21 mouse cellular contexts compared by ENCODE assay signal in genomic region chr1:57665724-57666123, GRCm38 (mm10).
DNase-seq lines count a peak whose midpoint lies in the region; ATAC-seq and TF ChIP-seq lines count a peak whose summit lies in the region.
"Had no signal": no experiment of that assay in that cellular context is flagged by ENCODE, and none has a peak within 500 bp of the region (broad histone marks: within the 10 kb centered on the region; RNA-seq: fewer than 3 reads in every experiment).

No protein-coding gene starts in this region.

- H3K4me3 ChIP-seq in embryonic facial prominence, embryonic 14.5 days (ENCODE audit: low read depth, low read length) = no peak overlapping the region
- no peak overlapping the region for H3K4me3 ChIP-seq in embryonic facial prominence, embryonic 10.5 days
- H3K4me3 ChIP-seq in lung, embryonic 14.5 days (ENCODE audit: low read depth, low read length) = no peak overlapping the region
- H3K4me3 ChIP-seq in forebrain, postnatal 0 days (ENCODE audit: low read depth, low read length) = no peak overlapping the region
- H3K4me3 ChIP-seq: embryonic facial prominence, embryonic 15.5 days; erythroblast, embryonic 14.5 days; gastrocnemius, adult 2 months; heart, embryonic 13.5 days had no signal

- peak; percentile 6 for DNase-seq in embryonic facial prominence, embryonic 14.5 days (ENCODE audit: low spot score)
- no peak for DNase-seq in embryonic facial prominence, embryonic 10.5 days (ENCODE audit: low spot score)
- peak; percentile 29 for DNase-seq in lung, embryonic 14.5 days
- DNase-seq in lung, postnatal 10 days = no peak
- peak; percentile 45 for DNase-seq in brain, embryonic 14.5 days (ENCODE audit: low read depth)
- DNase-seq in forebrain, postnatal 0 days = peak; percentile 9
- DNase-seq in heart, adult 11 months = no peak
- DNase-seq: adrenal gland, adult 8-10 months; B cell, adult 2 months; cerebellum, adult 18-20 months; cerebellum, adult 9-11 months; cerebellum, postnatal 36 days; gastrocnemius, adult 2 months; gastrocnemius, postnatal 25 days; heart, postnatal 36 days had no signal

- H3K9ac ChIP-seq in embryonic facial prominence, embryonic 14.5 days (ENCODE audit: low read depth, low read length) = no peak overlapping the region
- no peak overlapping the region for H3K9ac ChIP-seq in lung, embryonic 14.5 days
- no peak overlapping the region for H3K9ac ChIP-seq in forebrain, postnatal 0 days
- H3K9ac ChIP-seq: embryonic facial prominence, embryonic 15.5 days; heart, embryonic 13.5 days had no signal

- no peaks in the 10 kb centered on the region for H3K9me3 ChIP-seq in embryonic facial prominence, embryonic 14.5 days (ENCODE audit: control insufficient read depth, low read length)
- H3K9me3 ChIP-seq in embryonic facial prominence, embryonic 10.5 days = no peaks in the 10 kb centered on the region
- H3K9me3 ChIP-seq in lung, embryonic 14.5 days (ENCODE audit: low read depth, low read length) = no peaks in the 10 kb centered on the region
- H3K9me3 ChIP-seq in forebrain, postnatal 0 days (ENCODE audit: low read length) = no peaks in the 10 kb centered on the region
- H3K9me3 ChIP-seq: embryonic facial prominence, embryonic 15.5 days; G1E had no signal

- ATAC-seq in embryonic facial prominence, embryonic 14.5 days (ENCODE audit: low read depth) = no peak
- ATAC-seq in lung, embryonic 14.5 days (ENCODE audit: insufficient read depth) = no peak
- peak; percentile 76; the same call in 1 of the 2 replicates for ATAC-seq in forebrain, postnatal 0 days
- ATAC-seq: CD4-positive, CD25-positive, alpha-beta regulatory T cell, adult 4 months; hindbrain, postnatal 0 days had no signal

- TF ChIP-seq POLR2A in brain, embryonic 14.5 days (IDR thresholded peaks at IDR 0.05; ENCODE audit: borderline replicate concordance, extremely low read depth, insufficient read depth, insufficient read length, poor library complexity, severe bottlenecking) = no peak

- H3K36me3 ChIP-seq in embryonic facial prominence, embryonic 14.5 days (ENCODE audit: control insufficient read depth, insufficient read depth, low read length) = no peaks in the 10 kb centered on the region
- no peaks in the 10 kb centered on the region for H3K36me3 ChIP-seq in embryonic facial prominence, embryonic 10.5 days (replicated peaks)
- H3K36me3 ChIP-seq in lung, embryonic 14.5 days (ENCODE audit: insufficient read depth) = no peaks in the 10 kb centered on the region
- H3K36me3 ChIP-seq in forebrain, postnatal 0 days (ENCODE audit: insufficient read depth) = no peaks in the 10 kb centered on the region
- H3K36me3 ChIP-seq: embryonic facial prominence, embryonic 15.5 days; G1E; heart, embryonic 13.5 days had no signal

- no peak overlapping the region for H3K27ac ChIP-seq in embryonic facial prominence, embryonic 14.5 days (replicated peaks; ENCODE audit: low read depth, low read length)
- no peak overlapping the region for H3K27ac ChIP-seq in embryonic facial prominence, embryonic 10.5 days (replicated peaks)
- H3K27ac ChIP-seq in lung, embryonic 14.5 days (ENCODE audit: low read depth) = no peak overlapping the region
- no peak overlapping the region for H3K27ac ChIP-seq in forebrain, postnatal 0 days (ENCODE audit: low read depth, low read length)
- H3K27ac ChIP-seq: embryonic facial prominence, embryonic 15.5 days; gastrocnemius, adult 2 months; heart, embryonic 13.5 days; hindbrain, postnatal 0 days had no signal

- WGBS in embryonic facial prominence, embryonic 14.5 days = 45% methylated on average over 3 of the region's 3 CpGs
- 53% methylated on average over 3 of the region's 3 CpGs for WGBS in embryonic facial prominence, embryonic 10.5 days
- WGBS in lung, embryonic 14.5 days = 44% methylated on average over 3 of the region's 3 CpGs
- 54% methylated on average over 3 of the region's 3 CpGs for WGBS in forebrain, postnatal 0 days

- TF ChIP-seq CTCF in lung, embryonic 14.5 days (IDR thresholded peaks at IDR 0.05; ENCODE audit: low read depth) = no peak
- TF ChIP-seq CTCF in brain, embryonic 14.5 days (IDR thresholded peaks at IDR 0.05; ENCODE audit: borderline replicate concordance, extremely low read depth, insufficient read depth, insufficient read length) = no peak
- no peak for TF ChIP-seq CTCF in forebrain, postnatal 0 days (IDR thresholded peaks at IDR 0.05; ENCODE audit: low read depth)

- H3K4me1 ChIP-seq in embryonic facial prominence, embryonic 14.5 days (ENCODE audit: control insufficient read depth, insufficient read depth, low read length) = no peaks in the 10 kb centered on the region
- H3K4me1 ChIP-seq in embryonic facial prominence, embryonic 10.5 days = peaks cover 13% of the 10 kb centered on the region
- H3K4me1 ChIP-seq in lung, embryonic 14.5 days (ENCODE audit: insufficient read depth) = 0 out of 2 replicates have a peak, but pooled peaks cover 4% of the 10 kb centered on the region
- H3K4me1 ChIP-seq in forebrain, postnatal 0 days (ENCODE audit: insufficient read depth) = no peaks in the 10 kb centered on the region
- H3K4me1 ChIP-seq: embryonic facial prominence, embryonic 15.5 days had no signal

- H3K4me2 ChIP-seq in embryonic facial prominence, embryonic 14.5 days (ENCODE audit: low read depth, low read length) = no peak overlapping the region
- H3K4me2 ChIP-seq in lung, embryonic 14.5 days = no peak overlapping the region
- H3K4me2 ChIP-seq in forebrain, postnatal 0 days (ENCODE audit: low read depth) = no peak overlapping the region
- H3K4me2 ChIP-seq: embryonic facial prominence, embryonic 15.5 days; heart, embryonic 13.5 days had no signal

- no peaks in the 10 kb centered on the region for H3K27me3 ChIP-seq in embryonic facial prominence, embryonic 14.5 days (replicated peaks; ENCODE audit: control insufficient read depth, insufficient read depth, low read length)
- no peaks in the 10 kb centered on the region for H3K27me3 ChIP-seq in embryonic facial prominence, embryonic 10.5 days (replicated peaks; ENCODE audit: low read depth, poor library complexity, severe bottlenecking)
- no peaks in the 10 kb centered on the region for H3K27me3 ChIP-seq in lung, embryonic 14.5 days (ENCODE audit: insufficient read depth, low read length)
- H3K27me3 ChIP-seq in forebrain, postnatal 0 days (ENCODE audit: insufficient read depth, low read length) = no peaks in the 10 kb centered on the region
- H3K27me3 ChIP-seq: embryonic facial prominence, embryonic 15.5 days; heart, embryonic 13.5 days had no signal

Comparison
In these comparisons a context has a peak if more than half of its experiments do, and no peak if none do; other contexts are left out.
1. DNase-seq: peak in embryonic facial prominence, embryonic 14.5 days (single experiment), lung, embryonic 14.5 days (single experiment), brain, embryonic 14.5 days (single experiment) and forebrain, postnatal 0 days (single experiment); none in embryonic facial prominence, embryonic 10.5 days (single experiment), lung, postnatal 10 days (single experiment) and heart, adult 11 months (single experiment).